Mouse (Mus musculus) right cerebral cortex, adult 18-20 months (tissue): ENCODE measurements around the gene Btn1a1.

Source experiments
- DNase-seq: peaks from one replicate; pipeline ENCODE4 v3.0.0; 2022; ENCODE audit warnings: mixed read lengths

The Btn1a1 gene

GRCm38 (mm10) chr13:23412630-23413521, 52.8 kb downstream of the Btn1a1 start:
- peak; percentile 85 for DNase-seq

- peak; percentile 71 for DNase-seq
Observed at GRCm38 (mm10) chr13:23412211-23412629, 53.5 kb downstream of the Btn1a1 start.

- DNase-seq = peak; percentile 71
Observed at GRCm38 (mm10) chr13:23411311-23412210, 54.1 kb downstream of the Btn1a1 start.

- no peak for DNase-seq
Observed at GRCm38 (mm10) chr13:23410632-23411031, 55.1 kb downstream of the Btn1a1 start.
